Mouse (Mus musculus): ENCODE data around the gene Plcd3. TPM values are rescaled to one million over a fixed set of nuclear protein-coding genes. Genes with fewer than 3 reads are reported as not detected.

Plcd3 gene
- total and polyA plus RNA-seq, 3 experiments: 13.7 to 22.3 (median 14.0) TPM

DNA sequence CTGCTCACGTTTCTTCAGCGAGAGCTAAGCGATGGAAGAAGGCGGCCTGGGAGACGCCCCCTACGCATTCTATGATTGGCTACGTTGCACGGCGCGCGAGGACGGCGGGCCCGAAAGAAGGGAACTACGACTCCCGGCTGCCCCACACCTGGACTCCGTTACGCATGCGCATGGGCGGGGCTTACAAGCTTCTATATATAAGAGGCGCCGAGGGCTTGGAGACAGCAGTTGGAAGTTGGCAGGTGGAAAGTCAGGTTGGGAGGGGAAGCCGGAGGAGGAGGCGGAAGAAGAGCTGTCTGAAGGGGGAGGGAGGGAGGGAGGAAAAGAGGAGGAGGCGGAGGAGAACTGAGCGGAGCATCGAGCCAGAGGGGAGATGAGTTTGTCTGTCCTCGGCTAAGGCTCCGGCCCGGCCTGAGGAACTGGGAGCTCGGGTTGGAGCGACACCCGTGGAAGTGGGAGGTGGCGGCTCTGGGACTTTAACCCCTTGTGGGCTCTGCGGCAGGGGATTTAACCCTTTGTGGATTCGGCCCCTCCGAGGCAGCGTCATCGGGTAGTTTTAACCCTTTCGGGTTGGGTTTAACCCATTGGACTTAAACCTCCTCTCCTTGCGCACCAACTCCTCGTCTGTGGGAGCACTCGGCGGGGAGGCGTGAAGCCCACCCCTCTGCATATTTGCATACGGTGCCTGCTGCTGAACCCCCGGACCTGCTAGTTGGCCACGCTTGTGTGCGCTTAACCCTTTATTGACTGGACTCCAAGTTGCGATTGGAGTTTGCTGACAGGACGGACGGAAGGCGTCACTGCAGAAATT is 14.8 kb upstream of the Plcd3 start, which contains the start of gene Hexim1:
Hexim1 (plus strand) TSS at position 224 of the 811 bp plus-strand sequence.
- intact Hi-C loops (cut with DNase I): loop anchor here (1.0 to 5.0 kb wide), 3 partner anchors 16 to 211 kb away; partner anchors contain the start of genes Hexim2 and Map3k14
- peaks cover 2% of the 10 kb centered on the region for H3K36me3 ChIP-seq (ENCODE audit: control insufficient read depth, insufficient read depth, low read length)
- peak; percentile 99 to 100 for DNase-seq
- under 1% methylated on average over 53 of the region's 53 CpGs for WGBS
- H3K27me3 ChIP-seq (ENCODE audit: control insufficient read depth, insufficient read depth, low read length): no peaks in the 10 kb centered on the region
- peak within 1 kb of the TSS; percentile 99 for H3K27ac ChIP-seq
- peak within 1 kb of the TSS; percentile 77 for H3K4me3 ChIP-seq
- no peaks in the 10 kb centered on the region for H3K79me2 ChIP-seq (replicated peaks; ENCODE audit: control insufficient read depth, insufficient read depth, low read length)
- TF ChIP-seq POLR2A (IDR thresholded peaks at IDR 0.05; ENCODE audit: insufficient read depth, low read depth, low read length): peak; percentile 100
- no peak for TF ChIP-seq CTCF (IDR thresholded peaks at IDR 0.05)
- peak; percentile 75 for TF ChIP-seq EP300 (IDR thresholded peaks at IDR 0.05; ENCODE audit: insufficient read depth, low read depth, low read length)
- peaks cover 7% of the 10 kb centered on the region for H3K4me1 ChIP-seq (ENCODE audit: control insufficient read depth, insufficient read depth, low read length)
- H3K9ac ChIP-seq (ENCODE audit: low read depth, low read length): peak within 1 kb of the TSS; percentile 90

DNA sequence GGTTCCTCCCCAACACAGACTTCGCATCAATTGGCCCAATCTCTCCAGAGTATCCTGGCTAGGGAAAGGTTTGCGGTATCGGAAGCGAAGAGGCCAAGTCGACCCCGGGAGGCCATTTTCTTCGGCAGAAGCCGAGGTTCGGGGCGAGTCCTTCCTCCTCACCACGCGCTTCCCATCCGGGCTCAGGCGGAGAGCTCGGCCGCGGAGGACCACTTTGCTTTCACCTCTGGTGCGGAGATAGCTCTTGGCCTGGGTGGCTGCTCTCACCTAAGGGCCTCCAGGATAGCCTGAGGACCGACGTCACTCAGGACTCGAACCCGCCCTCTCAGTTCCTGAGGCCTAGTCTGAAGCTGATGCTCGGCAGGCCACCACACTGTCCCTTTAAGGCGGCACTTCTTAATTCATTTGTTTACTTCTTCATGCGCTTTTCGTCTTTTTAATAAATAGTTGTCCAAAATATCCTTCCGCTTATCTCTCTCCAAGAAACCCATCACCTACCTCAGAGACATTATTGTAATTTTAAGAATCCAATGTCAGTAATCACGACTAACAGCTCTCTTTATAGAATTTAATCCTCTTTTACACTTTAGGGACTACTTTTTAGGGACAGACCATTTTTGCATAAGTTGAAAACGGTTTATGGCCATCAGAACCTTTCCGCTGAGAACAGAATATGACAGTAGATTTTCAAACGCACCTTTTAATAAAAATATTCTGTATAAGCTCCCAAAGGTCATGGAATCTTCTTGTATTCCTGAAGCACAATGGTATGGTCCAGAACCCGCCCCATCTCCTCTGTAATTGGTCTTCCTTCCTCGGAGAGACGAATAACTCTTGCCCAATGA is 13.9 kb upstream of the Plcd3 start:
- DNase-seq: peak; percentile 87 to 90
- Histone ChIP-seq H3K27me3 (ENCODE audit: control insufficient read depth, insufficient read depth, low read length) (no peaks in the 10 kb centered on the region), H3K4me1 (ENCODE audit: control insufficient read depth, insufficient read depth, low read length) (peaks cover 7% of the 10 kb centered on the region), H3K4me3 (peak overlapping the region; percentile 60), H3K9ac (ENCODE audit: low read depth, low read length) (peak overlapping the region; percentile 90), H3K79me2 (replicated peaks; ENCODE audit: control insufficient read depth, insufficient read depth, low read length) (no peaks in the 10 kb centered on the region), H3K27ac (peak overlapping the region; percentile 99), H3K36me3 (ENCODE audit: control insufficient read depth, insufficient read depth, low read length) (peaks cover 2% of the 10 kb centered on the region)
- WGBS: 1% methylated on average over 34 of the region's 34 CpGs
- peak; percentile 76; the same call in 1 of the 2 replicates for TF ChIP-seq EP300 (IDR thresholded peaks at IDR 0.05; ENCODE audit: insufficient read depth, low read depth, low read length)
- peak; percentile 89 for TF ChIP-seq POLR2A (IDR thresholded peaks at IDR 0.05; ENCODE audit: insufficient read depth, low read depth, low read length)
- TF ChIP-seq CTCF (IDR thresholded peaks at IDR 0.05): no peak
- intact Hi-C loops (cut with DNase I): loop anchor here (1.0 to 5.0 kb wide), 3 partner anchors 17 to 212 kb away; partner anchors contain the start of genes Hexim2 and Map3k14

DNA sequence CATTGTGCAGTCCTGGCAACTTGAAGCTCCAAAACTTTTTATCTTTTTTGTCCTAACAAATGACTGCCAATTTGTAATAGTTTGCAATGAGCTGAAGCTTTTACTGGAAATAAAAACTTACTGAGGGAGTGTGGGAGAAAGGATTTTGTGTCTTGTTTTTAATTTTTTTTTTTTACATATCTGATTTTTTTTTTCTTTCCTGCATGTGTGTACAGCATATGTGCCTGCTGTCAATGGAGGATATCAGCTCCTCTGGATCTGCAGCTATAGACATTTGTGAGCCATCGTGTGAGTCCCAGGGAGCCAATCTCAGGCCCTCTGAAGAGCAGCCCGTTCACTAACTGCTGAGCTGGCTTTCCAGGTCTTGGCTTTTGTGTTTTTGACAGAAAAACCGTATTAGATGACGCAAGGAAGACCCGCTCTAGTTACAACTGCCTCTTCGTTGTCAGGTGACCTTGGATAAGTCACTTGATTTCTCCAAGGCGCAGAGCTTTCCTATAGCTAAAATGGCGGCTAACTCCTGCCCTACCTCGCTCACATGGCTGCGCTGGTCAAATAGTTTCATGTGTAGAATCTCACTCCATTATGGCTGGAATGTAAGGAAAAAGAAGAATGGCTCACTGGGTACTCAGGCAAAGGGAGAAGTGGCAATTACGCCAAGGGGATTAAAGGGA is 12.9 kb upstream of the Plcd3 start:
- Histone ChIP-seq H3K27me3 (ENCODE audit: control insufficient read depth, insufficient read depth, low read length) (no peaks in the 10 kb centered on the region), H3K4me3 (peak overlapping the region; percentile 60), H3K36me3 (ENCODE audit: control insufficient read depth, insufficient read depth, low read length) (peaks cover 2% of the 10 kb centered on the region), H3K9ac (ENCODE audit: low read depth, low read length) (peak overlapping the region; percentile 90), H3K79me2 (replicated peaks; ENCODE audit: control insufficient read depth, insufficient read depth, low read length) (no peaks in the 10 kb centered on the region), H3K27ac (peak overlapping the region; percentile 99), H3K4me1 (ENCODE audit: control insufficient read depth, insufficient read depth, low read length) (peaks cover 7% of the 10 kb centered on the region)
- WGBS: 86% methylated on average over 11 of the region's 11 CpGs
- TF ChIP-seq CTCF (IDR thresholded peaks at IDR 0.05) (no peak), POLR2A (IDR thresholded peaks at IDR 0.05; ENCODE audit: insufficient read depth, low read depth, low read length) (no peak), EP300 (IDR thresholded peaks at IDR 0.05; ENCODE audit: insufficient read depth, low read depth, low read length) (no peak)
- DNase-seq: no peak
- intact Hi-C loops (cut with DNase I): no loop called here

DNA sequence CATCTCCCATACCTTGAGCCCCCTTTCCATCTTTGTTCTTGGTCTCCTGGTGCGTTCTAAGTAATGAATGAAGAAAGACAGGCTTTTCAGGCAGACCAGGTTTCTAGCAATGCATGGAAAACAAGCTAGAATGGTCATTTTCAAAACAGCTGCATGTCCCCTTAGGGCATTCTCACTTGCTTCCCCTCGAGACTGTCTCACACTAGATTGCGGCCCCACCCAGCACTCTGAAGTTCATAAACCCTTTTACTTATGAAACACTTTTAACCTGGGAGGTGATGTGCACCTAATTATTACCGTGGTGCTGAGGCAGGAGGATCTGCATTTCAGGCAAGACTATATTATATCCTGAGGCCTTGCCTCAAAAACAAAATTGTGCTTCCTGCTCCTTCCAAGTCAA is 12.3 kb upstream of the Plcd3 start:
- DNase-seq: no peak
- H3K27me3 ChIP-seq (ENCODE audit: control insufficient read depth, insufficient read depth, low read length): no peaks in the 10 kb centered on the region
- no peak overlapping the region for H3K4me3 ChIP-seq
- peaks cover 7% of the 10 kb centered on the region for H3K4me1 ChIP-seq (ENCODE audit: control insufficient read depth, insufficient read depth, low read length)
- intact Hi-C loops (cut with DNase I): no loop called here
- peaks cover 2% of the 10 kb centered on the region for H3K36me3 ChIP-seq (ENCODE audit: control insufficient read depth, insufficient read depth, low read length)
- H3K9ac ChIP-seq (ENCODE audit: low read depth, low read length): no peak overlapping the region
- WGBS: 77% methylated on average over 4 of the region's 4 CpGs
- TF ChIP-seq EP300 (IDR thresholded peaks at IDR 0.05; ENCODE audit: insufficient read depth, low read depth, low read length) (no peak), POLR2A (IDR thresholded peaks at IDR 0.05; ENCODE audit: insufficient read depth, low read depth, low read length) (no peak), CTCF (IDR thresholded peaks at IDR 0.05) (no peak)
- H3K27ac ChIP-seq: peak overlapping the region; percentile 10; the same call in 1 of the 2 replicates
- H3K79me2 ChIP-seq (replicated peaks; ENCODE audit: control insufficient read depth, insufficient read depth, low read length): no peaks in the 10 kb centered on the region

DNA sequence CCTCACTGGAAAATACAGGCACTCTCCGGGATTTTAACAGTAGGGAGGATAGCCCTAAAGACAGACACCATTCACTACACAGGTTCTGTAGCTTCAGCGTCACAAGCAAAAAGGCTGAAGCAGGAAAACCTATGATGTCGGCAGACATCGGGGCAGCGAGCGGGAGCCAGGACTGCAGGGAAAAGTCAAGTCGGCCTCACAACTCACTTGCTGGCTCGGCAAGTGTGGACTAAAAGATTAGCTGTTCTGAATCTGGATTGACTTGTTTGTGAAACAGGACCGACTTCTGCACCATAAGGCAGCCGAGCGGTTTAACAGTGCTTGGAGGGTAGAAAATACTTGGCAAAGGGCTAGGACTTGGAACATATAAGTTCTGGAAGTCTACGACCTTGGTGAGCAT is 11.5 kb upstream of the Plcd3 start:
- no peak overlapping the region; the same call in 1 of the 2 replicates for H3K4me3 ChIP-seq
- intact Hi-C loops (cut with DNase I): no loop called here

More for the DNA sequence above, 11.5 kb upstream of the Plcd3 start:
- Histone ChIP-seq H3K36me3 (ENCODE audit: control insufficient read depth, insufficient read depth, low read length) (no peaks in the 10 kb centered on the region; the same call in 1 of the 2 replicates), H3K4me1 (ENCODE audit: control insufficient read depth, insufficient read depth, low read length) (peaks cover 5% of the 10 kb centered on the region), H3K79me2 (replicated peaks; ENCODE audit: control insufficient read depth, insufficient read depth, low read length) (no peaks in the 10 kb centered on the region), H3K27ac (peak overlapping the region; percentile 81), H3K9ac (ENCODE audit: low read depth, low read length) (peak overlapping the region; percentile 70), H3K27me3 (ENCODE audit: control insufficient read depth, insufficient read depth, low read length) (no peaks in the 10 kb centered on the region)
- DNase-seq: peak in 1 of 2 experiments; percentile 23
- TF ChIP-seq CTCF (IDR thresholded peaks at IDR 0.05): no peak
- no peak for TF ChIP-seq POLR2A (IDR thresholded peaks at IDR 0.05; ENCODE audit: insufficient read depth, low read depth, low read length)
- TF ChIP-seq EP300 (IDR thresholded peaks at IDR 0.05; ENCODE audit: insufficient read depth, low read depth, low read length): no peak
- WGBS: 53% methylated on average over 12 of the region's 12 CpGs
